Mouse (Mus musculus) liver, embryonic 14 days (tissue): Measurements from ENCODE around the gene Anxa2. TPM values are rescaled to one million over a fixed set of nuclear protein-coding genes. Genes with fewer than 3 reads are reported as not detected.

Experiments
- polyA plus RNA-seq: library from polyadenylated mRNA; depleted of rRNA; stranded (reverse); fragments of >200 nt; gene quantifications from 2 replicates; pipeline ENCODE4 v1.2.3, GENCODE M21; 2012; rRNA removed

Anxa2 gene
- polyA plus RNA-seq, result 62.9 and 68.4 TPM in 2 replicates

GRCm38 (mm10) chr9:69453066-69453900, at the start of gene Anxa2:
Anxa2 (plus strand) TSS chr9:69453620.

Other genes starting within 250 kb of the Anxa2 start
- 4.5 and 5.4 TPM in 2 replicates for gene Ice2, start 55.7 kb upstream of the Anxa2 start, polyA plus RNA-seq